Mouse (Mus musculus): ENCODE results near the gene Fam173a. TPM values are rescaled to one million over a fixed set of nuclear protein-coding genes. Genes with fewer than 3 reads are reported as not detected.
A peak's percentile ranks its signal among the peaks of the same experiment; 100 is the strongest.

The Fam173a gene
- polyA plus RNA-seq, 1 experiment from 2014 or later = 96.8 TPM

- WGBS = 62% methylated on average over 9 of the region's 9 CpGs
- Histone ChIP-seq H3K4me2 (no peak overlapping the region), H3K27me3 (ENCODE audit: insufficient read depth, low read length) (no peaks in the 10 kb centered on the region), H3K9me3 (ENCODE audit: low read depth, low read length) (no peaks in the 10 kb centered on the region), H3K9ac (no peak overlapping the region), H3K4me1 (ENCODE audit: insufficient read depth) (0 out of 2 replicates have a peak, but pooled peaks cover 2% of the 10 kb centered on the region), H3K4me3 (ENCODE audit: low read depth, low read length) (no peak overlapping the region), H3K27ac (ENCODE audit: low read depth) (peak overlapping the region; percentile 61; the same call in 1 of the 2 replicates), H3K36me3 (ENCODE audit: insufficient read depth) (no peaks in the 10 kb centered on the region)
- TF ChIP-seq CTCF (IDR thresholded peaks at IDR 0.05; ENCODE audit: low read depth) = no peak
- ATAC-seq (ENCODE audit: insufficient read depth) = no peak
- no peak for DNase-seq
These were observed 36.1 kb downstream of the Fam173a start for GRCm38 (mm10) chr17:25756378-25757242.

GRCm38 (mm10) chr17:25755627-25756377, 36.9 kb downstream of the Fam173a start:
- WGBS = 12% methylated on average over 4 of the region's 4 CpGs

GRCm38 (mm10) chr17:25755086-25755485, 37.6 kb downstream of the Fam173a start:
- no peak overlapping the region for H3K4me2 ChIP-seq
- no peaks in the 10 kb centered on the region for H3K9me3 ChIP-seq (ENCODE audit: low read depth, low read length)
- no peak for ATAC-seq (ENCODE audit: insufficient read depth)
- no peaks in the 10 kb centered on the region for H3K27me3 ChIP-seq (ENCODE audit: insufficient read depth, low read length)
- 65% methylated on average over 4 of the region's 4 CpGs for WGBS
- no peak overlapping the region for H3K9ac ChIP-seq
- no peak for TF ChIP-seq CTCF (IDR thresholded peaks at IDR 0.05; ENCODE audit: low read depth)
- H3K36me3 ChIP-seq (ENCODE audit: insufficient read depth) = no peaks in the 10 kb centered on the region
- 0 out of 2 replicates have a peak, but pooled peaks cover 6% of the 10 kb centered on the region for H3K4me1 ChIP-seq (ENCODE audit: insufficient read depth)
- DNase-seq = no peak
- H3K4me3 ChIP-seq (ENCODE audit: low read depth, low read length) = no peak overlapping the region
- 0 out of 2 replicates have a peak overlapping the region, but pooled peaks have one; percentile 3 for H3K27ac ChIP-seq (ENCODE audit: low read depth)

More at GRCm38 (mm10) chr17:25755627-25756377, 36.9 kb downstream of the Fam173a start:
- TF ChIP-seq CTCF (IDR thresholded peaks at IDR 0.05; ENCODE audit: low read depth) = no peak
- H3K27me3 ChIP-seq (ENCODE audit: insufficient read depth, low read length) = no peaks in the 10 kb centered on the region
- H3K27ac ChIP-seq (ENCODE audit: low read depth) = peak overlapping the region; percentile 61; the same call in 1 of the 2 replicates
- ATAC-seq (ENCODE audit: insufficient read depth) = peak; percentile 79
- H3K9me3 ChIP-seq (ENCODE audit: low read depth, low read length) = no peaks in the 10 kb centered on the region
- 0 out of 2 replicates have a peak, but pooled peaks cover 6% of the 10 kb centered on the region for H3K4me1 ChIP-seq (ENCODE audit: insufficient read depth)
- H3K4me2 ChIP-seq = no peak overlapping the region
- no peaks in the 10 kb centered on the region for H3K36me3 ChIP-seq (ENCODE audit: insufficient read depth)
- H3K4me3 ChIP-seq (ENCODE audit: low read depth, low read length) = no peak overlapping the region
- H3K9ac ChIP-seq = no peak overlapping the region
- DNase-seq = peak; percentile 34

- Histone ChIP-seq H3K4me1 (ENCODE audit: insufficient read depth) (0 out of 2 replicates have a peak, but pooled peaks cover 6% of the 10 kb centered on the region), H3K9me3 (ENCODE audit: low read depth, low read length) (no peaks in the 10 kb centered on the region), H3K36me3 (ENCODE audit: insufficient read depth) (no peaks in the 10 kb centered on the region), H3K4me3 (ENCODE audit: low read depth, low read length) (no peak within 1 kb of the TSS), H3K27me3 (ENCODE audit: insufficient read depth, low read length) (no peaks in the 10 kb centered on the region), H3K4me2 (no peak within 1 kb of the TSS), H3K27ac (ENCODE audit: low read depth) (no peak within 1 kb of the TSS), H3K9ac (no peak within 1 kb of the TSS)
- WGBS = 76% methylated on average over 9 of the region's 9 CpGs
- DNase-seq (no peak), ATAC-seq (ENCODE audit: insufficient read depth) (no peak)
- no peak for TF ChIP-seq CTCF (IDR thresholded peaks at IDR 0.05; ENCODE audit: low read depth)
These were observed 38.5 kb downstream of the Fam173a start, which contains the start of gene Msln for GRCm38 (mm10) chr17:25754241-25754640. Gene Msln, minus strand, starts transcription at chr17:25754378.

GRCm38 (mm10) chr17:25751446-25751845, 41.3 kb downstream of the Fam173a start:
- Histone ChIP-seq H3K9ac (no peak overlapping the region), H3K4me2 (0 out of 2 replicates have a peak overlapping the region, but pooled peaks have one; percentile 7), H3K9me3 (ENCODE audit: low read depth, low read length) (no peaks in the 10 kb centered on the region), H3K36me3 (ENCODE audit: insufficient read depth) (no peaks in the 10 kb centered on the region), H3K27ac (ENCODE audit: low read depth) (0 out of 2 replicates have a peak overlapping the region, but pooled peaks have one; percentile 15), H3K4me1 (ENCODE audit: insufficient read depth) (0 out of 2 replicates have a peak, but pooled peaks cover 6% of the 10 kb centered on the region), H3K27me3 (ENCODE audit: insufficient read depth, low read length) (no peaks in the 10 kb centered on the region), H3K4me3 (ENCODE audit: low read depth, low read length) (no peak overlapping the region)
- 8% methylated on average over 5 of the region's 5 CpGs for WGBS
- no peak for TF ChIP-seq CTCF (IDR thresholded peaks at IDR 0.05; ENCODE audit: low read depth)
- DNase-seq (peak; percentile 80), ATAC-seq (ENCODE audit: insufficient read depth) (0 out of 2 replicates have a peak, but pooled peaks have one; percentile 16)

GRCm38 (mm10) chr17:25749314-25749713, 43.4 kb downstream of the Fam173a start:
- Histone ChIP-seq H3K27me3 (ENCODE audit: insufficient read depth, low read length) (no peaks in the 10 kb centered on the region), H3K9ac (no peak overlapping the region), H3K4me3 (ENCODE audit: low read depth, low read length) (no peak overlapping the region), H3K27ac (ENCODE audit: low read depth) (no peak overlapping the region), H3K9me3 (ENCODE audit: low read depth, low read length) (no peaks in the 10 kb centered on the region), H3K4me2 (no peak overlapping the region), H3K36me3 (ENCODE audit: insufficient read depth) (no peaks in the 10 kb centered on the region), H3K4me1 (ENCODE audit: insufficient read depth) (0 out of 2 replicates have a peak, but pooled peaks cover 4% of the 10 kb centered on the region)
- DNase-seq (no peak), ATAC-seq (ENCODE audit: insufficient read depth) (no peak)
- no peak for TF ChIP-seq CTCF (IDR thresholded peaks at IDR 0.05; ENCODE audit: low read depth)
- WGBS = 71% methylated on average over 6 of the region's 6 CpGs
